Mouse (Mus musculus): ENCODE results near the gene Dis3. TPM values are rescaled to one million over a fixed set of nuclear protein-coding genes. Genes with fewer than 3 reads are reported as not detected.
A peak's percentile ranks its signal among the peaks of the same experiment; 100 is the strongest.

Dis3 gene
- total and polyA plus RNA-seq, 2 experiments = 2.5 to 7.8 TPM

DNA sequence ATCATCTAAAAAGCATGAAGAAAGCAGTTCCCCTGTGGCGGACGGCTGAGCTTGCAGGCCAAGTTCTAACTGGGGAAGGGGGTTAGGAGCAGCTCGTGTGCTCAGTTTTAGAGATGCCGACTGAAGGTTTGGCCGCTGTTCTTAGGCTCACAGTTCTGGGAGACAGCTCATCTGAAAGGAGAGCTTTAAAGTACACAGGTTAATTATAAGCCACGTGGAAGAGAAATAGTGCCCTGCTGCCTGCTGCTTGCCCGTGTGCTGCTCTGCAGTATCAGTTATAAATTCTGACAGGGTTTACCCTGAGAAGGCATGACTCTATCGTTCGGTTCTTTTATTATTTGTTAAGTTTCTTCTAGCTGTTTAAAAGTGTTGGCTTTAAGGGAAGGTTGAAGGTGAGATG, 36.2 kb upstream of the Dis3 start:
- 88% methylated on average over 9 of the region's 9 CpGs for WGBS
- no peaks in the 10 kb centered on the region for H3K27me3 ChIP-seq (ENCODE audit: control insufficient read depth, insufficient read depth, low read length)
- H3K36me3 ChIP-seq (ENCODE audit: control insufficient read depth, insufficient read depth, low read length) = peaks cover 31% of the 10 kb centered on the region
- TF ChIP-seq CTCF (IDR thresholded peaks at IDR 0.05; ENCODE audit: low read depth, low read length) (no peak), POLR2A (IDR thresholded peaks at IDR 0.05; ENCODE audit: extremely low read depth, insufficient read depth, low read length) (no peak)
- H3K27ac ChIP-seq (replicated peaks; ENCODE audit: insufficient read depth, low read depth, low read length) = no peak overlapping the region
- no peak overlapping the region for H3K9ac ChIP-seq (ENCODE audit: low read depth, low read length)
- H3K4me3 ChIP-seq (ENCODE audit: insufficient read depth, low read depth, low read length) = no peak overlapping the region
- no peaks in the 10 kb centered on the region for H3K79me2 ChIP-seq (ENCODE audit: control insufficient read depth, insufficient read depth, low read length)
- DNase-seq (ENCODE audit: extremely low read depth, low read depth, low spot score) = no peak
- H3K4me1 ChIP-seq (ENCODE audit: control insufficient read depth, insufficient read depth, low read length) = no peaks in the 10 kb centered on the region

- no peaks in the 10 kb centered on the region for H3K79me2 ChIP-seq (ENCODE audit: control insufficient read depth, insufficient read depth, low read length)
- H3K36me3 ChIP-seq (ENCODE audit: control insufficient read depth, insufficient read depth, low read length) = peaks cover 25% of the 10 kb centered on the region
- no peaks in the 10 kb centered on the region for H3K27me3 ChIP-seq (ENCODE audit: control insufficient read depth, insufficient read depth, low read length)
- DNase-seq (ENCODE audit: extremely low read depth, low read depth, low spot score) = no peak
- no peak overlapping the region for H3K27ac ChIP-seq (replicated peaks; ENCODE audit: insufficient read depth, low read depth, low read length)
- no peak overlapping the region for H3K4me3 ChIP-seq (ENCODE audit: insufficient read depth, low read depth, low read length)
- H3K9ac ChIP-seq (ENCODE audit: low read depth, low read length) = no peak overlapping the region
- H3K4me1 ChIP-seq (ENCODE audit: control insufficient read depth, insufficient read depth, low read length) = 0 out of 2 replicates have a peak, but pooled peaks cover 4% of the 10 kb centered on the region
- 94% methylated on average over 2 of the region's 2 CpGs for WGBS
- TF ChIP-seq CTCF (IDR thresholded peaks at IDR 0.05; ENCODE audit: low read depth, low read length) (no peak), POLR2A (IDR thresholded peaks at IDR 0.05; ENCODE audit: extremely low read depth, insufficient read depth, low read length) (no peak)
These were observed 34.5 kb upstream of the Dis3 start for GRCm38 (mm10) chr14:99134048-99134447.

GRCm38 (mm10) chr14:99129050-99129449, 29.5 kb upstream of the Dis3 start:
- 60% methylated on average over 2 of the region's 2 CpGs for WGBS

GRCm38 (mm10) chr14:99127509-99127908, 27.9 kb upstream of the Dis3 start:
- Histone ChIP-seq H3K27me3 (ENCODE audit: control insufficient read depth, insufficient read depth, low read length) (no peaks in the 10 kb centered on the region), H3K9ac (ENCODE audit: low read depth, low read length) (no peak overlapping the region), H3K36me3 (ENCODE audit: control insufficient read depth, insufficient read depth, low read length) (peaks cover 3% of the 10 kb centered on the region; the same call in 1 of the 2 replicates), H3K4me3 (ENCODE audit: insufficient read depth, low read depth, low read length) (no peak overlapping the region), H3K4me1 (ENCODE audit: control insufficient read depth, insufficient read depth, low read length) (peaks cover 15% of the 10 kb centered on the region; the same call in 1 of the 2 replicates), H3K79me2 (ENCODE audit: control insufficient read depth, insufficient read depth, low read length) (no peaks in the 10 kb centered on the region), H3K27ac (replicated peaks; ENCODE audit: insufficient read depth, low read depth, low read length) (no peak overlapping the region)
- peak; percentile 85 for DNase-seq (ENCODE audit: extremely low read depth, low read depth, low spot score)
- WGBS = 10% methylated on average over 1 of the region's 1 CpGs
- TF ChIP-seq CTCF (IDR thresholded peaks at IDR 0.05; ENCODE audit: low read depth, low read length) = no peak
- no peak for TF ChIP-seq POLR2A (IDR thresholded peaks at IDR 0.05; ENCODE audit: extremely low read depth, insufficient read depth, low read length)

More at GRCm38 (mm10) chr14:99129050-99129449, 29.5 kb upstream of the Dis3 start:
- DNase-seq (ENCODE audit: extremely low read depth, low read depth, low spot score) = peak; percentile 96
- Histone ChIP-seq H3K79me2 (ENCODE audit: control insufficient read depth, insufficient read depth, low read length) (no peaks in the 10 kb centered on the region), H3K27ac (replicated peaks; ENCODE audit: insufficient read depth, low read depth, low read length) (peak overlapping the region; percentile 44), H3K9ac (ENCODE audit: low read depth, low read length) (no peak overlapping the region), H3K4me1 (ENCODE audit: control insufficient read depth, insufficient read depth, low read length) (peaks cover 15% of the 10 kb centered on the region; the same call in 1 of the 2 replicates), H3K4me3 (ENCODE audit: insufficient read depth, low read depth, low read length) (no peak overlapping the region), H3K36me3 (ENCODE audit: control insufficient read depth, insufficient read depth, low read length) (peaks cover 5% of the 10 kb centered on the region; the same call in 1 of the 2 replicates), H3K27me3 (ENCODE audit: control insufficient read depth, insufficient read depth, low read length) (no peaks in the 10 kb centered on the region)
- TF ChIP-seq CTCF (IDR thresholded peaks at IDR 0.05; ENCODE audit: low read depth, low read length) = no peak
- TF ChIP-seq POLR2A (IDR thresholded peaks at IDR 0.05; ENCODE audit: extremely low read depth, insufficient read depth, low read length) = no peak

- Histone ChIP-seq H3K36me3 (ENCODE audit: control insufficient read depth, insufficient read depth, low read length) (peaks cover 4% of the 10 kb centered on the region; the same call in 1 of the 2 replicates), H3K4me3 (ENCODE audit: insufficient read depth, low read depth, low read length) (no peak overlapping the region), H3K27me3 (ENCODE audit: control insufficient read depth, insufficient read depth, low read length) (no peaks in the 10 kb centered on the region), H3K4me1 (ENCODE audit: control insufficient read depth, insufficient read depth, low read length) (peaks cover 15% of the 10 kb centered on the region; the same call in 1 of the 2 replicates), H3K79me2 (ENCODE audit: control insufficient read depth, insufficient read depth, low read length) (no peaks in the 10 kb centered on the region), H3K9ac (ENCODE audit: low read depth, low read length) (no peak overlapping the region), H3K27ac (replicated peaks; ENCODE audit: insufficient read depth, low read depth, low read length) (peak overlapping the region; percentile 33; the same call in 1 of the 2 replicates)
- WGBS = 25% methylated on average over 4 of the region's 4 CpGs
- DNase-seq (ENCODE audit: extremely low read depth, low read depth, low spot score) = peak; percentile 94
- TF ChIP-seq POLR2A (IDR thresholded peaks at IDR 0.05; ENCODE audit: extremely low read depth, insufficient read depth, low read length) (no peak), CTCF (IDR thresholded peaks at IDR 0.05; ENCODE audit: low read depth, low read length) (no peak)
These were observed 27.1 kb upstream of the Dis3 start for GRCm38 (mm10) chr14:99126713-99127112.

DNA sequence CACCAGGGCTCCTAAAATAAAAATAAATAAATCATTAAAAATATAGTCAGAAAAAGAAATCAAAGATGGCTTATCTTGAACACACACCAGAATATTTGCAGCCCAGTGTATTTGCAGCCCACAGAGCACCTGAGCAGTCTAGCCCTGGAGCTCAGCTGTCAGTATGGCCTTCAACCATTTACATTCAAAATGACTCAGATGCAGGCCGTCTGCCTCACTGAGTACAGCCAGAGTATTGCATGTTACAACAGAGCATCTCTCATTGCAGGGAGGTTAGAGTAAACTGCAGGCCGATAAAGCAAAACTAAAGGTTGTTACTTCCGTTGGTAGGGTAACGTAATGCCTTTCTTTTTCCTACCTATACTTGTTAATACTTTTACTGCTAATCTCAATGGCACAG, 24.5 kb upstream of the Dis3 start:
- H3K4me1 ChIP-seq (ENCODE audit: control insufficient read depth, insufficient read depth, low read length) = peaks cover 11% of the 10 kb centered on the region; the same call in 1 of the 2 replicates
- peaks cover 5% of the 10 kb centered on the region; the same call in 1 of the 2 replicates for H3K36me3 ChIP-seq (ENCODE audit: control insufficient read depth, insufficient read depth, low read length)
- no peaks in the 10 kb centered on the region for H3K27me3 ChIP-seq (ENCODE audit: control insufficient read depth, insufficient read depth, low read length)
- 97% methylated on average over 4 of the region's 4 CpGs for WGBS
- no peak overlapping the region for H3K9ac ChIP-seq (ENCODE audit: low read depth, low read length)
- no peak overlapping the region for H3K27ac ChIP-seq (replicated peaks; ENCODE audit: insufficient read depth, low read depth, low read length)
- H3K4me3 ChIP-seq (ENCODE audit: insufficient read depth, low read depth, low read length) = no peak overlapping the region
- TF ChIP-seq CTCF (IDR thresholded peaks at IDR 0.05; ENCODE audit: low read depth, low read length) (no peak), POLR2A (IDR thresholded peaks at IDR 0.05; ENCODE audit: extremely low read depth, insufficient read depth, low read length) (no peak)
- no peaks in the 10 kb centered on the region for H3K79me2 ChIP-seq (ENCODE audit: control insufficient read depth, insufficient read depth, low read length)
- no peak for DNase-seq (ENCODE audit: extremely low read depth, low read depth, low spot score)
